Mouse (Mus musculus) olfactory bulb, adult 2 months (tissue): ENCODE results near the gene Schip1.

Source experiments
- CTCF ChIP-seq: fragments of 200-500 bp; IDR thresholded peaks from 2 replicates; pipeline ENCODE4 v1.5.1; 2012; ENCODE audit warnings: low read depth, mild to moderate bottlenecking, low read length, moderate library complexity; ENCODE audit not compliant: insufficient read depth
- POLR2A ChIP-seq: fragments of 200-500 bp; IDR thresholded peaks from 2 replicates; pipeline ENCODE4 v1.6.1; 2012; ENCODE audit warnings: mild to moderate bottlenecking, low read depth, low read length, moderate library complexity; ENCODE audit not compliant: insufficient read depth

GRCm38 (mm10) chr3:68419792-68420191 lies 355.2 kb downstream of the Schip1 start:
- TF ChIP-seq CTCF, result no peak
- no peak for TF ChIP-seq POLR2A
